Mouse (Mus musculus) brain, embryonic 14.5 days (tissue): Measurements from ENCODE around the gene Nmnat2.

ENCODE experiments used
- CTCF ChIP-seq: fragments of 200-500 bp; IDR thresholded peaks from 2 replicates; pipeline ENCODE4 v1.5.1; 2012; ENCODE audit warnings: inconsistent platforms, mild to moderate bottlenecking, moderate library complexity, borderline replicate concordance; ENCODE audit not compliant: insufficient read depth, insufficient read length; ENCODE audit errors: extremely low read depth
- POLR2A ChIP-seq: fragments of 200-500 bp; IDR thresholded peaks from 2 replicates; pipeline ENCODE4 v1.6.1; 2012; ENCODE audit warnings: mild to moderate bottlenecking, inconsistent platforms, borderline replicate concordance; ENCODE audit not compliant: poor library complexity, insufficient read depth, insufficient read length, severe bottlenecking; ENCODE audit errors: extremely low read depth

- TF ChIP-seq POLR2A (no peak), CTCF (no peak)
Observed at GRCm38 (mm10) chr1:153098586-153098985, 143.8 kb downstream of the Nmnat2 start.
